Mouse (Mus musculus) CH12.LX (cell line): ENCODE measurements around the gene Il31ra. TPM values are rescaled to one million over a fixed set of nuclear protein-coding genes. Genes with fewer than 3 reads are reported as not detected.

Experiments
- DNase-seq: peaks from one replicate; pipeline ENCODE4 v3.0.0-alpha.2; 2013; ENCODE audit errors: extremely low read depth
- H3K27ac ChIP-seq: 2 replicates; pipeline ENCODE4 v1.5.1; 2012; ENCODE audit warnings: low read depth, mild to moderate bottlenecking, control low read depth, moderate library complexity; ENCODE audit not compliant: insufficient read depth
- H3K27me3 ChIP-seq: replicated peaks from 2 replicates; pipeline ENCODE3; 2012; ENCODE audit warnings: inconsistent platforms
- H3K36me3 ChIP-seq, 2 experiments: replicated peaks in 1 of 2; 2 replicates each; pipeline versions ENCODE3 to v1.6.1; 2012; ENCODE audit warnings: inconsistent platforms in 1 of 2, low read length in 1 of 2, mild to moderate bottlenecking in 1 of 2, mixed read lengths in 1 of 2, moderate library complexity in 1 of 2; ENCODE audit not compliant: control insufficient read depth in 1 of 2, insufficient read depth in 1 of 2
- H3K4me1 ChIP-seq, 2 experiments: 2 replicates each; pipeline ENCODE4 v1.6.1; 2012; ENCODE audit warnings: inconsistent platforms in 1 of 2, moderate library complexity in 1 of 2; ENCODE audit not compliant: insufficient read depth in 2 of 2, control insufficient read depth in 1 of 2
- H3K4me2 ChIP-seq: 2 replicates; pipeline ENCODE4 v1.6.1; 2012; ENCODE audit warnings: low read depth, mild to moderate bottlenecking, control low read depth; ENCODE audit not compliant: poor library complexity, insufficient read depth, severe bottlenecking
- H3K4me3 ChIP-seq, 3 experiments: fragments of 150-350 bp in 1 of 3; sonication (generic) in 1 of 3; replicated peaks in 1 of 3; 2 replicates each; pipeline versions ENCODE3 to v1.5.1; 2011 to 2012; ENCODE audit warnings: low read depth in 2 of 3, low read length in 2 of 3, mild to moderate bottlenecking in 2 of 3, moderate library complexity in 2 of 3, control low read depth in 1 of 3, improper control_type of control experiment in 1 of 3, inconsistent platforms in 1 of 3, mixed read lengths in 1 of 3; ENCODE audit not compliant: poor library complexity in 1 of 3
- H3K79me2 ChIP-seq: replicated peaks from 2 replicates; pipeline ENCODE4 v1.6.1; 2012; ENCODE audit warnings: mild to moderate bottlenecking, moderate library complexity; ENCODE audit not compliant: control insufficient read depth, poor library complexity, insufficient read depth, severe bottlenecking; ENCODE audit errors: extremely low read depth
- H3K9ac ChIP-seq: 2 replicates; pipeline ENCODE4 v1.6.1; 2012; ENCODE audit warnings: low read depth, mild to moderate bottlenecking, control low read depth, moderate library complexity; ENCODE audit not compliant: insufficient read depth
- H3K9me3 ChIP-seq: replicated peaks from 2 replicates; pipeline ENCODE3; 2012; ENCODE audit warnings: low read length, inconsistent platforms, mixed read lengths
- CHD1 ChIP-seq: IDR thresholded peaks from 2 replicates; pipeline ENCODE4 v1.6.1; 2012; ENCODE audit warnings: low read depth, low read length, improper control_type of control experiment, inconsistent platforms
- CHD2 ChIP-seq: IDR thresholded peaks from 2 replicates; pipeline ENCODE4 v1.6.1; 2011; ENCODE audit warnings: low read length, improper control_type of control experiment
- CTCF ChIP-seq, 2 experiments: IDR thresholded peaks in 1 of 2; conservative IDR thresholded peaks in 1 of 2; 2 replicates each; pipeline ENCODE4 v1.5.1; 2011 to 2012; ENCODE audit warnings: low read depth in 2 of 2, low read length in 2 of 2, improper control_type of control experiment in 1 of 2, inconsistent platforms in 1 of 2, mild to moderate bottlenecking in 1 of 2, moderate library complexity in 1 of 2
- E2F4 ChIP-seq: IDR thresholded peaks from 2 replicates; pipeline ENCODE4 v1.6.1; 2011; ENCODE audit warnings: low read depth, low read length, improper control_type of control experiment; ENCODE audit not compliant: insufficient replicate concordance
- ELF1 ChIP-seq: IDR thresholded peaks from 2 replicates; pipeline ENCODE4 v1.6.1; 2014; ENCODE audit warnings: low read depth, mild to moderate bottlenecking, inconsistent platforms, low read length, improper control_type of control experiment
- EP300 ChIP-seq: IDR thresholded peaks from 2 replicates; pipeline ENCODE4 v1.6.1; 2011; ENCODE audit warnings: low read length, improper control_type of control experiment
- HCFC1 ChIP-seq: IDR thresholded peaks from 2 replicates; pipeline ENCODE4 v1.6.1; 2012; ENCODE audit warnings: low read depth, mild to moderate bottlenecking, inconsistent platforms, low read length, improper control_type of control experiment
- IRF4 ChIP-seq: IDR thresholded peaks from 2 replicates; pipeline ENCODE4 v1.6.1; 2014; ENCODE audit warnings: low read depth, mild to moderate bottlenecking, inconsistent platforms, low read length, improper control_type of control experiment
- JUN ChIP-seq: IDR thresholded peaks from 2 replicates; pipeline ENCODE4 v1.6.1; 2011; ENCODE audit warnings: low read depth, mild to moderate bottlenecking, low read length, improper control_type of control experiment, moderate library complexity; ENCODE audit not compliant: insufficient read depth
- JUND ChIP-seq: conservative IDR thresholded peaks from 2 replicates; pipeline ENCODE4 v1.6.1; 2011; ENCODE audit warnings: low read depth, low read length, improper control_type of control experiment
- MAZ ChIP-seq: IDR thresholded peaks from 2 replicates; pipeline ENCODE4 v1.6.1; 2012; ENCODE audit warnings: low read depth, mild to moderate bottlenecking, inconsistent platforms, low read length, improper control_type of control experiment, moderate library complexity
- MEF2A ChIP-seq: IDR thresholded peaks from 2 replicates; pipeline ENCODE4 v1.6.1; 2014; ENCODE audit warnings: low read depth, mild to moderate bottlenecking, inconsistent platforms, low read length, improper control_type of control experiment, borderline replicate concordance
- MXI1 ChIP-seq: IDR thresholded peaks from 2 replicates; pipeline ENCODE4 v1.6.1; 2011; ENCODE audit warnings: mild to moderate bottlenecking, low read depth, low read length, improper control_type of control experiment
- MYC ChIP-seq: IDR thresholded peaks from 2 replicates; pipeline ENCODE4 v1.6.1; 2011; ENCODE audit warnings: low read depth, mild to moderate bottlenecking, improper control_type of control experiment, low read length
- POLR2AphosphoS2 ChIP-seq: IDR thresholded peaks from 2 replicates; pipeline ENCODE4 v1.6.1; 2011; ENCODE audit warnings: low read depth, low read length, improper control_type of control experiment
- TBP ChIP-seq: conservative IDR thresholded peaks from 2 replicates; pipeline ENCODE4 v1.6.1; 2011; ENCODE audit warnings: low read depth, low read length, improper control_type of control experiment
- USF2 ChIP-seq: conservative IDR thresholded peaks from 2 replicates; pipeline ENCODE4 v1.6.1; 2011; ENCODE audit warnings: low read depth, low read length, improper control_type of control experiment
- dilution Hi-C: fragments of 300-500 bp; cut with MboI; formaldehyde crosslinking; loops from 2 replicates; pipeline ENCODE4 v1.14.3; 2020; ENCODE audit warnings: low sequenced_read_pairs; ENCODE audit not compliant: extremely low pct_unique_long_range_greater_than_20kb, extremely low pct_ligation_motif_present
- in situ Hi-C: fragments of 300-500 bp; cut with MboI; formaldehyde crosslinking; loops from 3 replicates; pipeline ENCODE4 v1.14.3; 2019; ENCODE audit warnings: low sequenced_read_pairs, low pct_ligation_motif_present, low pct_unique_long_range_greater_than_20kb, mixed read lengths
- polyA plus RNA-seq: library from polyadenylated mRNA; unstranded; fragments of >175 nt; gene quantifications from 2 replicates; pipeline ENCODE4 v1.2.1, GENCODE M21; 2012; ENCODE audit warnings: low read depth; ENCODE audit not compliant: insufficient read length
- total RNA-seq, 2 experiments: library from RNA; depleted of rRNA; stranded (reverse); fragments of 300-350 nt in 1 of 2; fragments of >200 nt in 1 of 2; gene quantifications; 2 replicates each; pipeline ENCODE4 v1.2.3; 2012 to 2014

Gene Il31ra
- total and polyA plus RNA-seq, 3 experiments = not detected

GRCm38 (mm10) chr13:112491636-112492284 is 102.4 kb downstream of the Il31ra start:
- Histone ChIP-seq H3K4me2 (no peak overlapping the region), H3K79me2 (no peaks in the 10 kb centered on the region), H3K4me3 (no peak overlapping the region), H3K9ac (no peak overlapping the region), H3K27ac (no peak overlapping the region), H3K9me3 (no peaks in the 10 kb centered on the region), H3K4me1 (no peaks in the 10 kb centered on the region), H3K36me3 (peaks cover 41 to 79% of the 10 kb centered on the region in 2 experiments), H3K27me3 (no peaks in the 10 kb centered on the region)
- TF ChIP-seq MYC (no peak), IRF4 (no peak), CHD1 (no peak), TBP (no peak), CHD2 (no peak), JUN (no peak), MEF2A (no peak), HCFC1 (no peak), EP300 (no peak), E2F4 (no peak)
- no peak for DNase-seq
- dilution Hi-C loops (no loop called here), in situ Hi-C loops (no loop called here)

- H3K79me2 ChIP-seq = no peaks in the 10 kb centered on the region
- dilution Hi-C loops (no loop called here), in situ Hi-C loops (no loop called here)
- no peak overlapping the region for H3K4me3 ChIP-seq
- no peak overlapping the region for H3K9ac ChIP-seq
- H3K27me3 ChIP-seq = no peaks in the 10 kb centered on the region
- TF ChIP-seq IRF4 (no peak), CTCF (conservative IDR thresholded peaks at IDR 0.05 in 1 of 2, IDR thresholded peaks at IDR 0.05 in 1 of 2; ENCODE audit: low read depth in 2 of 2, low read length in 2 of 2) (no peak), MYC (no peak), CHD2 (no peak), MXI1 (no peak), POLR2AphosphoS2 (no peak), TBP (no peak), USF2 (no peak), JUND (no peak), ELF1 (no peak), MAZ (no peak)
- no peak overlapping the region for H3K4me2 ChIP-seq
- H3K27ac ChIP-seq = no peak overlapping the region
- H3K36me3 ChIP-seq = peaks cover 44 to 82% of the 10 kb centered on the region in 2 experiments
- H3K4me1 ChIP-seq = no peaks in the 10 kb centered on the region
- H3K9me3 ChIP-seq = peaks cover 4% of the 10 kb centered on the region
- DNase-seq = no peak
Observed at GRCm38 (mm10) chr13:112490036-112490435, 104.1 kb downstream of the Il31ra start.
